Mouse (Mus musculus) kidney, adult 2 months (tissue): ENCODE measurements around the gene Kalrn.

Source experiments
- CTCF ChIP-seq: fragments of 200-500 bp; conservative IDR thresholded peaks from 2 replicates; pipeline ENCODE4 v1.5.1; 2011; ENCODE audit warnings: low read depth, mild to moderate bottlenecking, control low read depth, low read length, moderate library complexity, mixed read lengths; ENCODE audit not compliant: insufficient read depth, insufficient read length
- POLR2A ChIP-seq: fragments of 200-500 bp; IDR thresholded peaks from one replicate; pipeline ENCODE4 v1.6.1; 2011; ENCODE audit warnings: low read depth, low read length, control low read depth

- TF ChIP-seq CTCF: no peak
- no peak for TF ChIP-seq POLR2A
Observed at GRCm38 (mm10) chr16:34110840-34111625, 462.3 kb downstream of the Kalrn start.
